Mouse (Mus musculus) R1 (cell line): ENCODE results near the gene Slc7a9.
A peak's percentile ranks its signal among the peaks of the same experiment; 100 is the strongest.

Experiments
- DNase-seq: peaks from one replicate; pipeline ENCODE4 v3.0.0-alpha.2; 2018; ENCODE audit warnings: low read depth, low spot score

Gene Slc7a9

DNA sequence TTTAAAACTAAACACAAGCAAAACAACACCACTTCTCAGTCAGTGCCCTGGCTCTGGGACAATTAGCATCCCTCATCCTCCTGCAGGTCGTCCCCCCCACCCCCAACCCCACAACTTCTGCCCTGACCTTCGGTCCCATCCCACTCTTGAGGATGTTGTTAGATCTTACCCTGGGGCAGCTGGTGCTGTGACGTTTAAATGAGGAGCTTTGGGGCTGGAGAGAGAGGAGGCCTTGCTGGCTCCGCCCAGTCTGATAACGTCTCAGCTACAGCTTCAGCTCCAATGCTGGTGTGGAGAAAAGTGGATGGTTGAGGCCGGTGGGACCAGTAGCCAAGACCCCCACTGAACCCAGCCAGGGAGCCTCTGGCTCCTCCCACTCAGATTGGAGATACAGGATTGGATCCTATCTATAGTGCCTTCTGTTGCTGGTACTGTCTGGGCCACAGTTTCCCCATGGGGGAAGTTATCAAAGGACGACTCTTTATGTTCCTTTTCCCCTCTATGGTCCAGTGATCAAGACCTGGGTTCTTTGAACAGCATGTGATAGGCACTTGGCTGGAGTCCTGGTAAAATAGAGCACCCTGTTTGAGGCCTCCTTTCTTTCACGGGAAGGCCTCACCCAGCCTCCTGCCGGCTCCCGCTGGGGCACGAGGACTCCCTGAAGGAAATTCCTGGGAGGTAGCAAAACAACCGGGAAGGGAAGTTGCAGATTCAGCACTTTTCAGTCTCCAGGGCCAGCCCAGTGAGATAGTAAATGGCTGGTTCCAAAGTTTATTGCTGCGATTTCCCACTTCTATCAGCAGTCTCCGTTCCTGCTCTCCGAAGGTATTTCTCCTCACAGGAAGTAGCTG, at the start of gene Slc7a9:
Gene Slc7a9, plus strand, starts transcription at position 801 of the 851 bp plus-strand sequence.
- DNase-seq = peak; percentile 53

DNA sequence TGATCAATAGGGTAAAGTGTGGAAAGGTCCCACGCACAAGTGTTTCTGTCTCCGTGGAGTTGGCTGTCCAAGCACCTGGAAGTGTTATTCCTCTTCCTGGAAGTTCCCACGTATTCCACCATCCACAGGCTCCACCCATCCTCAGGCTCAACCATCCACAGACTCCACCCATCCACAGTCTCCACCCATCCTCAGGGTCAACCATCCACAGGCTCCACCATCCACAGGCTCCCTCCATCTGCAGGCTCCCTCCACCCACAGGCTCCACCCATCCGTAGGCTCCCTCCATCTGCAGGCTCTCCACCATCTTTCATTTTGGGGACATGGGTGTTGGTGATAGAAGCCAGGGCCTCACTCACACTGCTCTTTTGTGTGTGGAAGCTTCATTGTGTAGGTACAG, 47.4 kb upstream of the Slc7a9 start:
- DNase-seq = peak; percentile 95

DNA sequence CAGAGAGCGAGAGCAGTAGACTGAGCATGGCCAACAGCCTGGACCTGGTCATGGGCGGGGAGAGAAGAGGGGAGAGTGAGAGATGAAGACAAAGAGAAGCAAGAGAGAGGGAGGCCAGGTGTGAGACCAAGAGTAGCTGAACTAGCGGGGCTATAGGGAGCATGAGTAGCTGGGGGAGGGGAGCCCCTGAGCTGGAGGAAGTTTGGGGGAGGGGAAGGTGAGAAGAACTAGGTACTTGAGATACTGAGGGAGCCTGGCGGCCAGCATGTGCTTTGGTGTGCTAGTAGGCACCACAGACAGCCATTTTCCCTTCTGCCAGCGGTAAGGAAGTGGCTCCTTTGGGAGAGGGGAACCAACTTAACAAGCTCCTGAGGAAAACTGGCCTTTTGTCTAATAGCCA, 33.4 kb upstream of the Slc7a9 start:
- peak; percentile 30 for DNase-seq

DNA sequence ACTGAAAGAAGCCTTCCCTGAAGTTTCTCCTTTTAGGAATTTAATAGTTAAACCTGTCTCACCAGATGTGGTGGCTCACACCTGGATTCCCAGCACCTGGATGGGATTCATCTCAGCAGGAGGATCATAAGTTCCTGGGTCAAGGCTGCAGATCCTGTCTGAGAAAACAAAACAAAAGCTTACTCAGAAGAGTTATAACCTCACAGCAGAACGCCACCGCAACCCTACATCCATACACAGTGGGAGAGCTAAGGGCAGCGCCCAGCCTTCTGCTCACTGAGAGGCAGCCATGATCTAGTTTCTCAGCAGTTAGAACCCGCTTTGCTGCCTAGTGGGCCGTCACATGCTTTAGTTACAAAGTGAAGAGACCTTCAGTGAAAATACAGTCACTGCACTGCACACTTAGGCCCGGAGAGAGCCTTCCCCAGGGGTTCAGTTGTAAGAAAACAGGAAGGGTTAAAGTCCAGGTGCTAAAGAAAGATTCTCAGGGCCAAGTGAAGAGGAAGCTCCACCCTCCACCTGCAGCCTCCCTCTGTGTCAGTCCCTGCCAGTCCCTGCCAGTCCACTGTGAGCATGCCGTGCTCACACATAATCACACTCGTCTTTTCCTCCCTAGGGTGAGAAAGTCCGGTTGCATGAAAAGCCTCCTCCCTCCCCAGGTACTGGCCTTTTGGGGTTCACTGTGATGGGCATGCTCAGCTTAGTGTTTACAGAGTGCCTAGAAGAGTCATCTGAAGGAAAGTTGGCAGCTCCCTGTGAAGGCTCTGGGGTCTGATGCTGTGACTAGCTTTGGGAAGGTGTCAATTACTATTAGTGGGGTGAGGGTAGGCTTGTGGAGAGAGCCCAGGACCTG, 32.6 kb upstream of the Slc7a9 start:
- DNase-seq = no peak

DNA sequence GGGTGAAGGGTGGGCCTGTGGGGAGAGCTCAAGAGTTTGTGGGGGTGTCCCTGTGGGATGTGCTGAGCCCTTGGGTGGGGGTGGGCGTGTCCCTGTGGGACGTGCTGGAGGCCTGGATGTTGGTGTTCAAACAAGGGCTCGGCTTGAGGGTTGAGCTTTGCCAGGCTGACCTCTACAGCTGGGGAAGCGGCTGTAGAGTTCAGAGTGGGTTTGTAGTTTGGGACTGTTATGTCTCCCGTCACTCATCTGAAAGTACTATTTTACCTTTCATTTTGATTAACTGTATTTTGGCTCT, 32.0 kb upstream of the Slc7a9 start:
- DNase-seq = no peak

DNA sequence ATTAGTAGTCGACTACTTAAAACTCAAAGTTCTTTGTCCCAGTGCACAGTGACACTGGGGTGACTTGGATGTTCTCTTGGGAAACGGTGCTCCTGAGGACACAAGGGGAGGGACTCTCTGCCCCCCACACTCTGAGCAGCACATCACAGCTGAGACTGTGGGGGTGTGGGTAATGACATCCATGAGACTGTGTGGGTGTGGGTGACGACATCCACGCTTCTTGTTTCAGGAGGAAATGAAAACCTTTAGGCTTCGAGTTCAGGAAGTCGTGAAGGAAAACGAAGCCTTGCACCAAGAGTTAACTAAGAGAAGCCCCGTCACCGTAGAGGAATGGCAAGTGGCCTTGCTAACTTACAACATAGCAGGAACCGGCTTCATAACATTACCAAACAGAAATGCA, 25.5 kb upstream of the Slc7a9 start:
- no peak for DNase-seq

GRCm38 (mm10) chr7:35428146-35428545, 20.4 kb upstream of the Slc7a9 start:
- no peak for DNase-seq

DNA sequence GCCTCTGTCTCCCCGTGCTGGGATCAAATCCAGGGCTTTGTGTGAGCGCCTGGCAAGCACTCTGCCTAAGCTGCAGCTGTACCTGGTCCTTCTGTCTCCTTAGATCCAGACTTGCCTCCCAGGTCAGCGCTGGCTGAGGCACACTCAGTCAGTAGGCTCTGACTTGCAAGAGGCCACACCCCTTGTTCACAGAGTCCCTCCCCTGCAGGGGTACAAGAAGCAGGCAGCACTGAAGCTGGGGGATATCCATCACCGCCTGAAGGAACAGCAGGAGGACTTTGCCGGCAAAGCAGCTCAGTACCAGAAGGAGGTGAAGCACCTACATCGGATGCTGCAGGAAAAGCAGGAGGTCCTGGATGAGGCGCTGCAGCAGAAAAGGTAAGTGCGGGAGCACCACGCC, 13.3 kb upstream of the Slc7a9 start:
- DNase-seq = peak; percentile 61

DNA sequence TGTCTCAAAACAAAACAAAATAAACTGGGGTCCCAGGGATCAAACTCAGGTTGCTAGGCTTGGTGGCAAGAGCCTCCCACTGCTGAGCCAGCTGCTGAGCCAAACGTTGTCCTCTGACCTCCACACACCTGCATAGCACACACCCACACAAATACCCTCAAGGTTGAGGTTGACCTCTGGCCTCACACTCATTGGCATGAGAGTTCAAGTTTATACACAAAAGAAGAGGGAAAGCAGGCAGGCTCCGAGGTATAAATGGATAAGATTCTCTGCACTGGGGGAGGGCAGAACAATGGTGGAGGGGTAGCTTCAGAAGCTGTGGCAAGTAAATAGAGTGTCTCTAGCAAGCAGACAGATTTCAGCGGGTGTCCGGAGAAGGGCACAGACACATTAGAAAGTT, 1.1 kb upstream of the Slc7a9 start:
- DNase-seq = peak; percentile 46

GRCm38 (mm10) chr7:35448867-35449266, 271 bp downstream of the Slc7a9 start:
- DNase-seq = no peak

GRCm38 (mm10) chr7:35456091-35456814, 7.7 kb downstream of the Slc7a9 start:
- DNase-seq = no peak

GRCm38 (mm10) chr7:35460971-35461370, 12.4 kb downstream of the Slc7a9 start:
- no peak for DNase-seq

DNA sequence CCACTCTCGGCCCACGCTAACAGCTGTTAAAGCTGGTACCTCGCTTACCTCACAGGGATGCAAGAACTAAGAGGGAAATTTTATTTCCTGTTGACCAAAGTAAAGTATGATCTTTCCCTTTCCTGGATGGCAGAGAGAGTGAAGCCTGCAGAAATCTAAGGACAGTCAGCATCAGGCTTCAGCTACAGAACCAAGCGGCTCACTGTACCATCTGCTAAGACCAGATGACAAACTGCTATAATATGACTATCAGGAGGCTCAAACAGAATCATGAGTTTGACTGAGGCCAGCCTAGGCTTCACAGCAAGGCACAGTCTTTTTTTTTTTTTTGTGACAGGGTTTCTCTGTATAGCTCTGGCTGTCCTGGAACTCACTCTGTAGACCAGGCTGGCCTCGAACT, 16.4 kb downstream of the Slc7a9 start:
- no peak for DNase-seq

GRCm38 (mm10) chr7:35467856-35468255, 19.3 kb downstream of the Slc7a9 start:
- peak; percentile 52 for DNase-seq

DNA sequence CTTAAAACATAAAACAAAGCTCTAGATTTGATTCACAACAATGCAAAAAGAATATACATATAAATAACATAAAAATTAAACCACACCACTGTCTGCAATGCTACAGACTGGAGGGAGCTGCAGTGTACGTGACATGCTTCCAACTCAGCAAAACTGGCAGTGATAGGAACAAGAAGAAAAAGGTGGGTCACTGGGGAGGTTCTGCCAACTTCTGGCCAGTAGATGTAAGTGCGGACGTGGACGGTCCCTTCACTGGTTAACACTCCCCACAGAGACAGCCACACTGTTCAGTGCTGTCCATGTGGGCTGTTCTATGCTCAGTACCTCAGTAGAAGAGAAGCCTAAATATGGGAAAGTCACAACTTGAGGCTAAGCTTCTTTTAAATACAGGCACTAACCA, 22.2 kb downstream of the Slc7a9 start:
- DNase-seq = no peak

DNA sequence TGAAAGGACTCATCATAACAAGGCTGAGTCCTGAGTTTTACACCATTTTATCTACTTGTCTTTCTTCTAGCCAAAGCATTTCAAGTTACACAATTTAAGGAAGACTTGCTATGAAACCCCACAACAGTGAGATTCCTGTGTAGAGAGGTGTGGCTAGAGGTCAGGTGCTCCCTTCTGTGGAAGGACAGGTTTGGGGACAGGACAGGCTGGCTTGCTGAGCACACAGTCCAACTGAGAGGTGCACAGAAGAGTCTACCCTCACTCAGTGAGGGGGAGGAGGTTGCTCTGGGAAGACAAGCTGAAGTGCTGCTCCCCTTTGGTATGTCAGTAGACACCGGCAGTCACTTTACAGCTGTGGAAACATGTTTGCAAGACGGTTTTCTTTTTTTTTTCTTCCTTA, 27.9 kb downstream of the Slc7a9 start:
- DNase-seq = no peak

GRCm38 (mm10) chr7:35485126-35485525, 36.5 kb downstream of the Slc7a9 start:
- no peak for DNase-seq

GRCm38 (mm10) chr7:35486553-35486952, 38.0 kb downstream of the Slc7a9 start:
- no peak for DNase-seq

DNA sequence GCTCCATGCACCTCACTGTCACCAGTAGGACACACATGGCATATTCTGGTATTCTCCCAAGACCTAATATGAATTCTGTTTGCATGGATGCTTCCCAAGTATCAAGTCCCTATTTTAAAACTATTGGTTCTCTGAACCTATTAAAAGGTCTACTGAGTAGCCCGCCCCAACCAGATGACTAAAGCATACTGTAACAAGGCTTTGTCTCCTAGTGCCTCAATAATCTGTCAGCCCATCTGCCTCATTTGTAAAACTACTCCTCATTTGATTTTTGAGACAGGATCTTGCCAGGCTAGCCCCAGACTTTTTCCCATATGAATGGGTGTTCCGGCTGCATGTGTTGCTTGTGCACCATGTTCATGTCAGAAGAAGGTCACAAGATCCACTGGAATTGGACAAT, 41.6 kb downstream of the Slc7a9 start:
- no peak for DNase-seq

DNA sequence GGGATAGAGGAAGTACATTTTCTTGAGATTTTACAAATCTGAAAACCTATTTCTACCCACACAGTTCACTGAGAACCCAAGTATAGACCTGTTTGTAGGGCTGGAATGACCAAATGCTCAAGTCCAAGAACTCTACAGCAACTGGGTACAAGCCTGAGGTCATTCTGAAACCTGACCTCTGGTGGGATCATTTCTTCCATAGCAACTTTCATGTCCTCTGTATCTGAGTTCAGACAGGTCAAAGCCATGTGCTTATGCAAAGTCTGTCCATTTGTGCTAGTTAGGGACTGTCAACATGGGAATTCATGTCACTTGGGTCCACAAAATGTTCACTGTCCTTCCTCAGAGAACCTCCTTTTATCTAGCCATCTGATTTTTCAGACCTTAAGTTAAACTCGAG, 42.4 kb downstream of the Slc7a9 start:
- no peak for DNase-seq

DNA sequence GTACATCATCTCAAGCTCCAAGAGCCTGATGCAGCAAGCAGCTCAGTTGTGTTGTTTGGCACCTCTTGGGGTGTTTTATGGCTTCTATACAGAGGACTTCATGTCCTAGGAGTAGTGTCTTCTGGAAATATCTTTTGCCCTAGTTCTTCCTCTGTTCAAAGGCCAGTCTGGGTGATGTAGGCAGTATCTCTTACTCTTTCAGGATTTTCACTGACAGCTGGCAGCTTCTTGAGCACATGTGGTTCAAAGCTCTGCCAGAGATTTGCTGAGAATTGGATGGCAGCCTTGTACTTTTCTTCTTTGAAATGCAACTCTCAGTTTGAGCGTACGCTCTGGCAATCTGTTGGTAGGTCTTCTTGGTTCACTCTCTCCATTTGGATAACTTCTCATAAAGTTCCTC, 48.9 kb downstream of the Slc7a9 start:
- DNase-seq = no peak

DNA sequence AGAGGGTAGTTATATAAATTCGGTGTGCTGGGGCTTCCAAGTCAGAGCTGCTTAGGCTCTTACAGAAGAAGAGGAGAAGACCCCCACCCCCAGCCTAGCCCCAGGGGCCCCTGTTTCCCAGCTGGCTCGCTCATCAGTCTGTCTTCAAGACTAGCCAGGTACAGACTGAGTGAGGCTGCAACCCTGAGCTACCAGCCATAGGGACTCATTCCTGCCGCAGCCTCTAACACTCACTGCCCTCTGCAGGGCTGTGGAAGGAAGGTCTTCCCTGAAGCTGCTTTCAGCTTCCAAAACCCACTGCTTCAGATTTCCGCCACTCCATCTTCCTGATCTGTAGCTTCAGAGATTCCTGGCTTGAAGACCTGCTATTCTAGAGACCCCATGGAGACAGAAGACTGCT, 53.4 kb downstream of the Slc7a9 start:
- DNase-seq = peak; percentile 32
